Mouse (Mus musculus) midbrain, embryonic 15.5 days (tissue): ENCODE results near the gene Mcidas. TPM values are rescaled to one million over a fixed set of nuclear protein-coding genes. Genes with fewer than 3 reads are reported as not detected.

Experiments
- ATAC-seq: fragments of 200-750 bp; cut with Nextera tagmentation; replicated peaks from 2 replicates; pipeline ENCODE4 v1.8.0; 2017; ENCODE audit warnings: moderate TSS enrichment
- H3K27ac ChIP-seq: fragments of 300-500 bp; sonication (generic); 2 replicates; pipeline ENCODE4 v1.5.1; 2015; ENCODE audit warnings: mild to moderate bottlenecking, inconsistent platforms
- H3K27me3 ChIP-seq: fragments of 300-500 bp; sonication (generic); replicated peaks from 2 replicates; pipeline ENCODE4 v1.6.1; 2015; ENCODE audit warnings: inconsistent platforms
- H3K36me3 ChIP-seq: fragments of 300-500 bp; sonication (generic); replicated peaks from 2 replicates; pipeline ENCODE4 v1.6.1; 2015; ENCODE audit warnings: inconsistent platforms
- H3K4me1 ChIP-seq: fragments of 300-500 bp; sonication (generic); 2 replicates; pipeline ENCODE4 v1.6.1; 2015; ENCODE audit warnings: inconsistent platforms
- H3K4me2 ChIP-seq: fragments of 300-500 bp; sonication (generic); 2 replicates; pipeline ENCODE4 v1.6.1; 2015; ENCODE audit warnings: inconsistent platforms, mild to moderate bottlenecking, moderate library complexity
- H3K4me3 ChIP-seq: fragments of 300-500 bp; sonication (generic); 2 replicates; pipeline ENCODE4 v1.5.1; 2015; ENCODE audit warnings: mild to moderate bottlenecking, inconsistent platforms
- H3K9ac ChIP-seq: fragments of 300-500 bp; sonication (generic); 2 replicates; pipeline ENCODE4 v1.6.1; 2015; ENCODE audit warnings: mild to moderate bottlenecking, inconsistent platforms
- H3K9me3 ChIP-seq: fragments of 300-500 bp; sonication (generic); 2 replicates; pipeline ENCODE4 v1.6.1; 2016; ENCODE audit warnings: inconsistent platforms
- WGBS: fragments of 180-500 bp; shearing (Covaris S2); methylation state at CpG from one replicate; pipeline ENCODE4 v1.1.7; 2015; ENCODE audit warnings: mixed read lengths; 5-methylcytosine and 5-hydroxymethylcytosine counted together
- microRNA counts: library from miRNA; unstranded; fragments of <30 nt; microRNA quantifications from one replicate; lab custom pipeline; 2016
- microRNA-seq: library from miRNA; unstranded; fragments of <30 nt; microRNA quantifications from one replicate; pipeline ENCODE4, GENCODE M21; 2016
- polyA plus RNA-seq: library from polyadenylated mRNA; unstranded; fragments of >200 nt; fragmentation: Nextera tagmentation; extraction: Ambion mirVana; gene quantifications from 2 replicates; pipeline ENCODE4 v1.2.1, GENCODE M21; 2015

The Mcidas gene
- polyA plus RNA-seq, 1 experiment from 2014 or later = 0.83 TPM

- Histone ChIP-seq H3K4me1 (peaks cover 10% of the 10 kb centered on the region; the same call in 1 of the 2 replicates), H3K4me2 (peak overlapping the region; percentile 74; the same call in 1 of the 2 replicates), H3K9ac (no peak overlapping the region), H3K27ac (no peak overlapping the region), H3K27me3 (no peaks in the 10 kb centered on the region), H3K36me3 (no peaks in the 10 kb centered on the region), H3K4me3 (no peak overlapping the region), H3K9me3 (no peaks in the 10 kb centered on the region)
- peak; percentile 74 for ATAC-seq
Measured at GRCm38 (mm10) chr13:113047018-113047417, 53.4 kb downstream of the Mcidas start.

GRCm38 (mm10) chr13:113047647-113048046 lies 54.0 kb downstream of the Mcidas start:
- Histone ChIP-seq H3K9me3 (no peaks in the 10 kb centered on the region), H3K4me2 (no peak overlapping the region), H3K4me3 (no peak overlapping the region), H3K4me1 (peaks cover 10% of the 10 kb centered on the region; the same call in 1 of the 2 replicates), H3K9ac (no peak overlapping the region), H3K36me3 (no peaks in the 10 kb centered on the region), H3K27ac (no peak overlapping the region), H3K27me3 (no peaks in the 10 kb centered on the region)
- no peak; the same call in 1 of the 2 replicates for ATAC-seq
- WGBS = 78% methylated on average over 3 of the region's 3 CpGs

MicroRNAs encoded within 50 kb of the gene (microRNA counts, 519-probe panel; counts per million panel counts)
- 2,935 counts per million, percentile 65 among the panel's probes with 10 or more counts for microRNA mmu-miR-449a (lab: Ali Mortazavi, UCI)
- not detected for microRNA mmu-miR-449b (lab: Ali Mortazavi, UCI)
- not detected for microRNA mmu-miR-449c (lab: Ali Mortazavi, UCI)

Small RNAs within 50 kb of the gene (microRNA-seq; reads per million reads assigned to microRNA genes)
- gene Mir449a (2,248 reads per million, percentile 84 among the genes with 10 or more reads in this experiment), gene Mir449b (1.3 reads per million), gene Mir449c (1.7 reads per million)

Other genes starting within 250 kb of the Mcidas start
- 59.9 and 62.3 TPM in 2 replicates for gene Plpp1, start 193.1 kb upstream of the Mcidas start, polyA plus RNA-seq
- 58.6 and 62.2 TPM in 2 replicates for gene Mtrex, start 66.4 kb upstream of the Mcidas start, polyA plus RNA-seq
- 35.0 and 35.8 TPM in 2 replicates for gene Dhx29, start 66.4 kb upstream of the Mcidas start, polyA plus RNA-seq
- 1.6 and 2.3 TPM in 2 replicates for gene Ccno, start 6.0 kb upstream of the Mcidas start, polyA plus RNA-seq
- 0.45 and 0.57 TPM in 2 replicates for gene Cdc20b, start 41.3 kb downstream of the Mcidas start, polyA plus RNA-seq
- gene Gpx8, start 52.6 kb downstream of the Mcidas start, polyA plus RNA-seq = 42.0 and 52.5 TPM in 2 replicates
- gene Gzma, start 107.1 kb downstream of the Mcidas start, polyA plus RNA-seq = not detected in 2 replicates
- 1.9 and 2.3 TPM in 2 replicates for gene Esm1, start 215.8 kb downstream of the Mcidas start, polyA plus RNA-seq
- gene Gzmk, start 232.1 kb downstream of the Mcidas start, polyA plus RNA-seq = not detected in 2 replicates